Mouse (Mus musculus): Measurements from ENCODE around the gene Taf8.

DNA sequence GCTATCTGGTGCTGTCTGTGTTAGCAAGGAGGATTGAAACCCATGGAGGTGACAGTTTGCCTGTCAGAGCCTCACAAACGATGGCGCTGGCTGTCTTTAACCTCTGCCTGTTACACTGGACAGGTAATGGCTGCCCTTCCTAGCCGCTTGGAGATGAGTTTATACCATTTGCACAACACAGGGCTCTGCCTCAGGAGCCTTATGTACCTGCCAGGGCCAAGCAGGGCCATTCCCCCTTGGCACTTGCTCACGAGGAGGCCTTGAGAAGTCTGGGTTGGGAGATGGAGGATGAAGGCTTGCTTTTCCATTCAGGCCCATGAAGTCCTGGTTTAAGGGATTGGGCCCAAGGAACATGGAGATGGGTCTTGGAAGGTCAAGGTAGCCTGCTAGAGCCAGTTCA lies 32.5 kb downstream of the Taf8 start:
- TF ChIP-seq CTCF (IDR thresholded peaks at IDR 0.05; ENCODE audit: extremely low read depth, insufficient read depth, insufficient read length, insufficient replicate concordance), result no peak
- TF ChIP-seq POLR2A (IDR thresholded peaks at IDR 0.05; ENCODE audit: low read depth, low read length), result no peak

All from spleen, adult 2 months (tissue).